Mouse (Mus musculus) lung, postnatal 0 days (tissue): ENCODE data around the gene Gm7792. TPM values are rescaled to one million over a fixed set of nuclear protein-coding genes. Genes with fewer than 3 reads are reported as not detected.
"Not testable (repeated sequence)": the region's sequence is repeated elsewhere in the genome, so short reads cannot be mapped to it uniquely, and the experiment has no call there.

Experiments
- ATAC-seq: fragments of 200-750 bp; cut with Nextera tagmentation; 2 replicates; pipeline ENCODE4 v1.8.0; 2017; ENCODE audit warnings: moderate library complexity
- DNase-seq: peaks from one replicate; pipeline ENCODE4 v3.0.0-alpha.2; 2016; ENCODE audit warnings: low spot score
- H3K27ac ChIP-seq: fragments of 300-500 bp; sonication (generic); 2 replicates; pipeline ENCODE4 v1.5.1; 2014; ENCODE audit warnings: antibody characterized with exemption, mild to moderate bottlenecking, low read length, mixed read lengths
- H3K27me3 ChIP-seq: fragments of 300-500 bp; sonication (generic); replicated peaks from 2 replicates; pipeline ENCODE4 v1.6.1; 2014; ENCODE audit warnings: low read length, mixed read lengths; ENCODE audit not compliant: insufficient read depth
- H3K36me3 ChIP-seq: fragments of 300-500 bp; sonication (generic); 2 replicates; pipeline ENCODE4 v1.6.1; 2014; ENCODE audit warnings: low read length, mixed read lengths; ENCODE audit not compliant: insufficient read depth
- H3K4me1 ChIP-seq: fragments of 300-500 bp; sonication (generic); 2 replicates; pipeline ENCODE4 v1.6.1; 2014; ENCODE audit warnings: antibody characterized with exemption, low read depth, low read length, mixed read lengths; ENCODE audit not compliant: insufficient read depth
- H3K4me2 ChIP-seq: fragments of 300-500 bp; sonication (generic); replicated peaks from 2 replicates; pipeline ENCODE4 v1.6.1; 2014; ENCODE audit warnings: low read depth, mild to moderate bottlenecking, low read length, moderate library complexity, mixed read lengths
- H3K4me3 ChIP-seq: fragments of 300-500 bp; sonication (generic); 2 replicates; pipeline ENCODE4 v1.5.1; 2014; ENCODE audit warnings: low read depth, low read length
- H3K9ac ChIP-seq: fragments of 300-500 bp; sonication (generic); replicated peaks from 2 replicates; pipeline ENCODE4 v1.6.1; 2014; ENCODE audit warnings: low read depth, mild to moderate bottlenecking
- H3K9me3 ChIP-seq: fragments of 300-500 bp; sonication (generic); 2 replicates; pipeline ENCODE4 v1.6.1; 2016; ENCODE audit warnings: low read length, mixed read lengths
- WGBS: fragments of 180-500 bp; shearing (Covaris S2); extraction: QIAGEN DNeasy Blood & Tissue Kit; methylation state at CpG from one replicate; pipeline ENCODE4 v1.1.7; 2014; 5-methylcytosine and 5-hydroxymethylcytosine counted together
- polyA plus RNA-seq: library from polyadenylated mRNA; unstranded; fragments of >200 nt; fragmentation: Nextera tagmentation; extraction: Ambion mirVana; gene quantifications from 2 replicates; pipeline ENCODE4 v1.2.1, GENCODE M21; 2015

Gene Gm7792
- polyA plus RNA-seq: not detected in 2 replicates

DNA sequence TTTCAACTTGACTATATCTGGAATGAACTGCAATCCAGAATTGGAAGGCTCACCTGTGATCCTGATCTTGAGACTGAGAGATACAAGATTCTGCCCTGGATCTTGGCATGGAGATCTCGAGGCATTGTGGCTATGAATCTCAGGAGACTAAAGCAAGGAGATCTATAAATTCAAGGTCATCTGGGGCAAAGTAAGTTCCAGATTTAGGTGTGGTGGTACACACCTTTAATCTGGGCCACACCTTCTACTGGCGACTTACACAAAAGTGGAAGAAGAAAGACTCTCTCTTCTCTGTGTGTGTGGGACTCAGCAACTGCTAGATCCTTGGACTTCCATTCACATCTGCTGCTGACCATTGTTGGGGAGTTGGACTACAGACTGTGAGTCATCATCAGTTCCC, at the start of gene Gm7792:
Gene Gm7792, plus strand, starts transcription at position 301 of the 400 bp plus-strand sequence.
- not testable (repeated sequence) for H3K27ac ChIP-seq, DNase-seq, H3K9ac ChIP-seq, H3K36me3 ChIP-seq, ATAC-seq, H3K4me1 ChIP-seq, H3K9me3 ChIP-seq, H3K4me3 ChIP-seq, H3K4me2 ChIP-seq, H3K27me3 ChIP-seq
- 57% methylated on average over 1 of the region's 2 CpGs for WGBS

Other genes with a start within 250 kb of the Gm7792 start
- gene C87414, start 172.2 kb upstream of the Gm7792 start, polyA plus RNA-seq: not detected in 2 replicates
- gene Gm16429, start 85.3 kb downstream of the Gm7792 start, polyA plus RNA-seq: not detected in 2 replicates
- not detected in 2 replicates for gene BC061212, start 226.8 kb downstream of the Gm7792 start, polyA plus RNA-seq
- not detected in 2 replicates for gene Gm6351, start 232.6 kb downstream of the Gm7792 start, polyA plus RNA-seq